Mouse (Mus musculus) MEL (cell line): Measurements from ENCODE around the gene Mast3. TPM values are rescaled to one million over a fixed set of nuclear protein-coding genes. Genes with fewer than 3 reads are reported as not detected.

Experiments used
- DNase-seq: peaks from one replicate; pipeline ENCODE4 v3.0.0; 2011; ENCODE audit warnings: low read depth, low spot score
- H3K27ac ChIP-seq: 2 replicates; pipeline ENCODE4 v1.5.1; 2012; ENCODE audit warnings: low read depth, mild to moderate bottlenecking, control low read depth, low read length, moderate library complexity; ENCODE audit not compliant: control insufficient read depth
- H3K27me3 ChIP-seq, 2 experiments: fragments of 150-350 bp in 1 of 2; sonication (generic) in 1 of 2; 2 replicates each; pipeline ENCODE4 v1.6.1; 2012; ENCODE audit warnings: low read length in 2 of 2, mild to moderate bottlenecking in 2 of 2, improper control_type of control experiment in 1 of 2, moderate library complexity in 1 of 2; ENCODE audit not compliant: insufficient read depth in 2 of 2, control insufficient read depth in 1 of 2
- H3K36me3 ChIP-seq, 2 experiments: 2 replicates each; pipeline ENCODE4 v1.6.1; 2012 to 2014; ENCODE audit warnings: low read length in 2 of 2, improper control_type of control experiment in 1 of 2, inconsistent platforms in 1 of 2, mild to moderate bottlenecking in 1 of 2; ENCODE audit not compliant: insufficient read depth in 2 of 2, control insufficient read depth in 1 of 2
- H3K4me1 ChIP-seq, 2 experiments: fragments of 150-350 bp in 1 of 2; sonication (generic) in 1 of 2; 2 replicates each; pipeline ENCODE4 v1.6.1; 2012; ENCODE audit warnings: low read length in 2 of 2, improper control_type of control experiment in 1 of 2, mild to moderate bottlenecking in 1 of 2; ENCODE audit not compliant: insufficient read depth in 2 of 2, control insufficient read depth in 1 of 2
- H3K4me3 ChIP-seq, 2 experiments: fragments of 150-350 bp in 1 of 2; sonication (generic) in 1 of 2; 2 replicates each; pipeline ENCODE4 v1.5.1; 2012; ENCODE audit warnings: low read depth in 2 of 2, low read length in 2 of 2, mild to moderate bottlenecking in 2 of 2, moderate library complexity in 2 of 2, control low read depth in 1 of 2, improper control_type of control experiment in 1 of 2; ENCODE audit not compliant: control insufficient read depth in 1 of 2, insufficient read depth in 1 of 2
- H3K79me2 ChIP-seq: 2 replicates; pipeline ENCODE4 v1.6.1; 2012; ENCODE audit warnings: mild to moderate bottlenecking, low read length, moderate library complexity; ENCODE audit not compliant: control insufficient read depth, poor library complexity, insufficient read depth
- H3K9ac ChIP-seq: 2 replicates; pipeline ENCODE4 v1.6.1; 2012; ENCODE audit warnings: low read depth, mild to moderate bottlenecking, control low read depth, low read length, moderate library complexity; ENCODE audit not compliant: control insufficient read depth, poor library complexity, severe bottlenecking
- H3K9me3 ChIP-seq: fragments of 150-350 bp; sonication (generic); replicated peaks from 2 replicates; pipeline ENCODE4 v1.6.1; 2012; ENCODE audit warnings: mild to moderate bottlenecking, low read length, improper control_type of control experiment, moderate library complexity; ENCODE audit not compliant: insufficient read depth
- BHLHE40 ChIP-seq: IDR thresholded peaks from 2 replicates; pipeline ENCODE4 v1.6.1; 2012; ENCODE audit warnings: low read depth, mild to moderate bottlenecking, inconsistent platforms, low read length, improper control_type of control experiment, borderline replicate concordance
- CTCF ChIP-seq, 3 experiments: IDR thresholded peaks in 2 of 3; conservative IDR thresholded peaks in 1 of 3; 2 replicates each; pipeline ENCODE4 v1.5.1; 2011 to 2012; ENCODE audit warnings: low read length in 3 of 3, low read depth in 2 of 3, mild to moderate bottlenecking in 2 of 3, improper control_type of control experiment in 1 of 3, inconsistent platforms in 1 of 3, mixed read lengths in 1 of 3, moderate library complexity in 1 of 3; ENCODE audit not compliant: control insufficient read depth in 1 of 3, insufficient read depth in 1 of 3, poor library complexity in 1 of 3, severe bottlenecking in 1 of 3
- ETS1 ChIP-seq: IDR thresholded peaks from 2 replicates; pipeline ENCODE4 v1.6.1; 2012; ENCODE audit warnings: low read depth, mild to moderate bottlenecking, inconsistent platforms, low read length, improper control_type of control experiment, moderate library complexity
- GABPA ChIP-seq: IDR thresholded peaks from 2 replicates; pipeline ENCODE4 v1.6.1; 2012; ENCODE audit warnings: low read depth, mild to moderate bottlenecking, inconsistent platforms, low read length, improper control_type of control experiment, moderate library complexity
- GATA1 ChIP-seq: IDR thresholded peaks from 2 replicates; pipeline ENCODE4 v1.6.1; 2011; ENCODE audit warnings: low read depth, low read length, improper control_type of control experiment
- MAFK ChIP-seq: IDR thresholded peaks from 2 replicates; pipeline ENCODE4 v1.6.1; 2011; ENCODE audit warnings: low read depth, mild to moderate bottlenecking, low read length, improper control_type of control experiment, borderline replicate concordance
- MAX ChIP-seq: IDR thresholded peaks from 2 replicates; pipeline ENCODE4 v1.6.1; 2011; ENCODE audit warnings: low read length, improper control_type of control experiment
- MAZ ChIP-seq: IDR thresholded peaks from 2 replicates; pipeline ENCODE4 v1.6.1; 2012; ENCODE audit warnings: low read depth, mild to moderate bottlenecking, inconsistent platforms, low read length, improper control_type of control experiment
- MEF2A ChIP-seq: IDR thresholded peaks from 2 replicates; pipeline ENCODE4 v1.6.1; 2014; ENCODE audit warnings: low read depth, mild to moderate bottlenecking, inconsistent platforms, low read length, improper control_type of control experiment; ENCODE audit not compliant: poor library complexity, insufficient replicate concordance, severe bottlenecking; ENCODE audit errors: extremely low read depth
- MXI1 ChIP-seq: IDR thresholded peaks from 2 replicates; pipeline ENCODE4 v1.6.1; 2011; ENCODE audit warnings: mild to moderate bottlenecking, low read depth, low read length, improper control_type of control experiment
- MYB ChIP-seq: IDR thresholded peaks from 2 replicates; pipeline ENCODE4 v1.6.1; 2011; ENCODE audit warnings: mild to moderate bottlenecking, low read depth, low read length, improper control_type of control experiment
- NELFE ChIP-seq: IDR thresholded peaks from 2 replicates; pipeline ENCODE4 v1.6.1; 2011; ENCODE audit warnings: low read depth, low read length, improper control_type of control experiment
- POLR2AphosphoS2 ChIP-seq: IDR thresholded peaks from 2 replicates; pipeline ENCODE4 v1.6.1; 2011; ENCODE audit warnings: low read length, improper control_type of control experiment
- SIN3A ChIP-seq: IDR thresholded peaks from 2 replicates; pipeline ENCODE4 v1.6.1; 2012; ENCODE audit warnings: low read length, improper control_type of control experiment, inconsistent platforms
- TAL1 ChIP-seq: IDR thresholded peaks from 2 replicates; pipeline ENCODE4 v1.6.1; 2012; ENCODE audit warnings: mild to moderate bottlenecking, inconsistent platforms, low read length, moderate library complexity, mixed read lengths
- TBP ChIP-seq: IDR thresholded peaks from 2 replicates; pipeline ENCODE4 v1.8.0; 2011; ENCODE audit warnings: low read depth, low read length, improper control_type of control experiment
- TCF12 ChIP-seq: IDR thresholded peaks from 2 replicates; pipeline ENCODE4 v1.6.1; 2014; ENCODE audit warnings: low read depth, mild to moderate bottlenecking, inconsistent platforms, low read length, improper control_type of control experiment, moderate library complexity
- UBTF ChIP-seq: IDR thresholded peaks from 2 replicates; pipeline ENCODE4 v1.6.1; 2012; ENCODE audit warnings: low read depth, mild to moderate bottlenecking, inconsistent platforms, low read length, improper control_type of control experiment, moderate library complexity, borderline replicate concordance; ENCODE audit not compliant: insufficient read depth
- USF1 ChIP-seq: IDR thresholded peaks from 2 replicates; pipeline ENCODE4 v1.6.1; 2014; ENCODE audit warnings: low read depth, mild to moderate bottlenecking, inconsistent platforms, low read length, improper control_type of control experiment, moderate library complexity
- USF2 ChIP-seq, 2 experiments: IDR thresholded peaks; 2 replicates each; pipeline ENCODE4 v1.6.1; 2011 to 2012; ENCODE audit warnings: improper control_type of control experiment in 2 of 2, low read length in 2 of 2, borderline replicate concordance in 1 of 2, inconsistent platforms in 1 of 2, low read depth in 1 of 2, mild to moderate bottlenecking in 1 of 2; ENCODE audit not compliant: insufficient read depth in 1 of 2
- ZC3H11A ChIP-seq: IDR thresholded peaks from 2 replicates; pipeline ENCODE4 v1.6.1; 2012; ENCODE audit warnings: low read depth, mild to moderate bottlenecking, inconsistent platforms, low read length, improper control_type of control experiment
- ZMIZ1 ChIP-seq: IDR thresholded peaks from 2 replicates; pipeline ENCODE4 v1.6.1; 2012; ENCODE audit warnings: low read depth, mild to moderate bottlenecking, inconsistent platforms, low read length, improper control_type of control experiment, moderate library complexity
- polyA plus RNA-seq, 2 experiments: library from polyadenylated mRNA; stranded (reverse) in 1 of 2; unstranded in 1 of 2; fragments of >175 nt in 1 of 2; fragments of >200 nt in 1 of 2; gene quantifications; 2 replicates each; pipeline versions ENCODE4 v1.2.1 to v1.2.4; 2012; ENCODE audit warnings: low replicate concordance in 2 of 2, low read depth in 1 of 2; ENCODE audit not compliant: insufficient read length in 2 of 2, insufficient read depth in 1 of 2, missing spikeins in 1 of 2
- total RNA-seq: library from RNA; depleted of rRNA; stranded (reverse); fragments of 300-350 nt; gene quantifications from 2 replicates; pipeline ENCODE4 v1.2.3, GENCODE M21; 2012

The Mast3 gene
- total and polyA plus RNA-seq, 3 experiments = 13.5 to 54.7 TPM; not detected in 1

GRCm38 (mm10) chr8:70794215-70794614 lies 10.6 kb downstream of the Mast3 start:
- no peaks in the 10 kb centered on the region; a peak in 1 of 4 replicates for H3K36me3 ChIP-seq
- no peak for TF ChIP-seq BHLHE40
- TF ChIP-seq, all 39 proteins: peak for 0
- Histone ChIP-seq H3K27ac (no peak overlapping the region), H3K79me2 (peaks cover 17% of the 10 kb centered on the region), H3K9me3 (no peaks in the 10 kb centered on the region), H3K4me3 (no peak overlapping the region), H3K4me1 (peaks cover 0 to 16% of the 10 kb centered on the region in 2 experiments; a peak in 3 of 4 replicates), H3K9ac (no peak overlapping the region), H3K27me3 (no peaks in the 10 kb centered on the region)
- DNase-seq = no peak

GRCm38 (mm10) chr8:70792700-70793099 lies 12.2 kb downstream of the Mast3 start:
- Histone ChIP-seq H3K4me3 (peak overlapping the region; percentile 49), H3K27ac (no peak overlapping the region), H3K4me1 (peaks cover 0 to 12% of the 10 kb centered on the region in 2 experiments; a peak in 3 of 4 replicates), H3K9ac (no peak overlapping the region), H3K27me3 (no peaks in the 10 kb centered on the region), H3K79me2 (peaks cover 17% of the 10 kb centered on the region), H3K36me3 (no peaks in the 10 kb centered on the region; a peak in 1 of 4 replicates), H3K9me3 (no peaks in the 10 kb centered on the region)
- TF ChIP-seq TBP = no peak
- no peak for TF ChIP-seq POLR2AphosphoS2
- TF ChIP-seq ETS1 = no peak
- TF ChIP-seq ZMIZ1 = no peak
- TF ChIP-seq MXI1 = no peak
- no peak for TF ChIP-seq TAL1
- TF ChIP-seq USF2 (IDR thresholded peaks at IDR 0.05; ENCODE audit: borderline replicate concordance in 1 of 2, insufficient read depth in 1 of 2, low read depth in 1 of 2, low read length in 2 of 2) = no peak
- no peak for TF ChIP-seq MYB
- no peak for TF ChIP-seq UBTF
- TF ChIP-seq NELFE = no peak
- TF ChIP-seq MEF2A = no peak
- no peak for DNase-seq

GRCm38 (mm10) chr8:70791975-70792691 lies 12.7 kb downstream of the Mast3 start:
- H3K4me3 ChIP-seq = peak overlapping the region; percentile 83 to 94
- peak overlapping the region; percentile 92 for H3K9ac ChIP-seq
- H3K27me3 ChIP-seq = no peaks in the 10 kb centered on the region
- peak; percentile 97 for DNase-seq
- no peaks in the 10 kb centered on the region; a peak in 1 of 4 replicates for H3K36me3 ChIP-seq
- H3K27ac ChIP-seq = peak overlapping the region; percentile 33
- H3K79me2 ChIP-seq = peaks cover 17% of the 10 kb centered on the region
- H3K4me1 ChIP-seq = peaks cover 0 to 12% of the 10 kb centered on the region in 2 experiments; a peak in 3 of 4 replicates
- H3K9me3 ChIP-seq = no peaks in the 10 kb centered on the region
- no peak for TF ChIP-seq UBTF
- TF ChIP-seq TAL1 = no peak
- TF ChIP-seq SIN3A = peak; percentile 62
- TF ChIP-seq MEF2A = no peak
- TF ChIP-seq TCF12 = 0 out of 2 replicates have a peak, but pooled peaks have one; percentile 24
- no peak for TF ChIP-seq MYB
- no peak for TF ChIP-seq CTCF (IDR thresholded peaks at IDR 0.05 in 2 of 3, conservative IDR thresholded peaks at IDR 0.05 in 1 of 3; ENCODE audit: control insufficient read depth in 1 of 3, insufficient read depth in 1 of 3, low read depth in 2 of 3, low read length in 3 of 3, poor library complexity in 1 of 3, severe bottlenecking in 1 of 3)
- TF ChIP-seq GABPA = no peak
- TF ChIP-seq MAZ = peak; percentile 48; the same call in 1 of the 2 replicates
- TF ChIP-seq ZMIZ1 = 0 out of 2 replicates have a peak, but pooled peaks have one; percentile 39
- TF ChIP-seq GATA1 = no peak
- no peak for TF ChIP-seq BHLHE40
- TF ChIP-seq ZC3H11A = no peak
- TF ChIP-seq MAX = peak; percentile 48; the same call in 1 of the 2 replicates
- peak; percentile 67 for TF ChIP-seq USF1
- no peak for TF ChIP-seq MAFK
- TF ChIP-seq TBP = no peak
